Mouse (Mus musculus) lung, postnatal 0 days (tissue): ENCODE measurements around the gene Ddx6.
A peak's percentile ranks its signal among the peaks of the same experiment; 100 is the strongest.

Experiments
- CTCF ChIP-seq: IDR thresholded peaks from 2 replicates; pipeline ENCODE4 v1.5.1; 2016; ENCODE audit warnings: antibody characterized with exemption, mild to moderate bottlenecking
- EP300 ChIP-seq: IDR thresholded peaks from 2 replicates; pipeline ENCODE4 v1.6.1; 2016; ENCODE audit warnings: antibody characterized with exemption, mild to moderate bottlenecking, control low read depth

DNA sequence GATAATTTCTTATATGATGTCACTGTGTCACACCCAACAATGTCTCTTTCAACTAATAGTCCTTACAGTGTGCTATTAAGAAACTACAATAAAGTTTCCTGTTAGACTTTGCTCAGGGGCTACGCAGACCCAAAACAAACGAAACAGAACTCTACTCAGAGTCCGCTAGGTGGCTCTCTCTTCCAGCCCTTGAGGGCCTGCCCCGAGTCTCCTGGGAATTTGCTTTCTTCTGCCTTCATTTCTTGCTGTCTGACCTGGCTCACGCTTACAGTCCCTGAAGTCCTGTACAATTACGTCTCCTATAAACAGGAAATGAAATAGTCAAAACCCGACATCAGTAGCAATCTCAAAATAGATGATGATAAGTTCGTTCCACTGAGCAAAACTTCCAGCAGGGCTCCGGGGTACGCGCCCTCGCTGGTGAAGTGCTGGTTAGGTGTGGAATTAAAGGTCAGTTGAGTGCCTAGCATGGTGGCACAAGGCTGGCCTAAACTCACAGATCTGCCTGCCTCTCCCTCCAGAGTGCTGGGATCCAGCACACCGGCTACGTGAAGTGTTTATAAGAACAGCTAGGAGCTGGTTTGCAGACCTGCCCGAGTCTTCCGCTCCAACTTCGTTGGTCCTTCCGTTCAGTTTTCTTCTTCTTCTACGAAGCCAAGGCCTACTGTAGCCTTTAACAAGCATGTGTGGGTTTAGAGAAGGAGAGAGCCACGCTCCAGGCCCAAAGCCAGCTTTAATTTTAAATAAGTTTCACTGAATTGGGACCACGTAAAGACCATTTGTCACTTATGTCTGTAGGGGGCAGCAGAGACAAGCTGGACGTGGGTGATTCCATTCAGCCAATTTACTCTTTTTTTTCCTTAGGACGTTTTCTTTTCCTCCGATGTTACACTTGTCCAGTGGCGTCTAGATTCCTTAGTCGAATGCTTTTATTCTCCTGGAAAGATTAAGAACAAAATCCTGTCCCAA lies 50.7 kb downstream of the Ddx6 start:
- TF ChIP-seq CTCF (peak; percentile 85), EP300 (no peak)
